Mouse (Mus musculus) olfactory bulb, adult 2 months (tissue): Measurements from ENCODE around the gene Dhcr24.

Experiments used
- CTCF ChIP-seq: fragments of 200-500 bp; IDR thresholded peaks from 2 replicates; pipeline ENCODE4 v1.5.1; 2012; ENCODE audit warnings: low read depth, mild to moderate bottlenecking, low read length, moderate library complexity; ENCODE audit not compliant: insufficient read depth
- POLR2A ChIP-seq: fragments of 200-500 bp; IDR thresholded peaks from 2 replicates; pipeline ENCODE4 v1.6.1; 2012; ENCODE audit warnings: mild to moderate bottlenecking, low read depth, low read length, moderate library complexity; ENCODE audit not compliant: insufficient read depth

- TF ChIP-seq CTCF: no peak
- TF ChIP-seq POLR2A: no peak
Measured at GRCm38 (mm10) chr4:106533421-106534080, 27.3 kb upstream of the Dhcr24 start.
